Mouse (Mus musculus): ENCODE data around the gene Rwdd3.

Gene Rwdd3

DNA sequence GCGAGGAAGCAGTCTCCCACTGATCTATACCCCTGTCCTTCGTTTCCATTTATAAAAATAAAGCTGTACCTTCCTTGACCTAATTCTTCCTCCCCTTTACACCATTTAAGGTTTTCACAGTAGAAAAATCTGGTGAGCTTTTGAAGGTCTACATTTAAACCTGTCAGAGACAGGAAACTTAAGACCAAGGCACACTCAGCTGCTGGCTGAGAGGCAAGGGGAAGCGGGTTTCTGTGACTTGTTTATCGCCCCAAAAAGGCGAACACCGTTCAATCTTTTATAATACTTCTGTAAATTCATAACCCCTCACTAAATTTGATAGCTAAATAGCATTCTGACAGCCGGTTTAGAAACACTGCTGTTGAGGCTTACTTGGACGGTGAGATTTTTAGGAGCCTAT, 60.4 kb downstream of the Rwdd3 start:
- POLR2A ChIA-PET = no interaction called here
- CTCF ChIA-PET = no interaction called here

DNA sequence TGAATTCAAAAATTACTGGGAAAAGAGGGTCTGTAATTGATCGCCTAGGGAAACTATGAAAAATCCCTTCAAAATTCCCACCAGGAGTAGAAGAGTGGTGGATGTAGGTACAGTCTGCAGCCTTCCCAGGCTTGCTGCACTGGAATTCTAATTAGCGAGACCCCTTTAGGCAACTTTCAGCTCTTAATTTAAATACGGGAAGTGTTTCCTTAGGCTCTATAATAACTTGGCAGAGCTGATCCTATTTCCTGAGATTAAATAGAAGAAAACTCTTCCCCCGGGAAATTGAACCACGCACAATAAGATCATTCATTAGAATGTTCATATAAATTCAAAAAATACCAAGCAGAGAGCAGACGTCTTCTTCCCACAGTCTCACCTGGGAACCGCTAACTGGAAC, 61.1 kb downstream of the Rwdd3 start:
- ChIA-PET POLR2A (no interaction called here), CTCF (no interaction called here)

DNA sequence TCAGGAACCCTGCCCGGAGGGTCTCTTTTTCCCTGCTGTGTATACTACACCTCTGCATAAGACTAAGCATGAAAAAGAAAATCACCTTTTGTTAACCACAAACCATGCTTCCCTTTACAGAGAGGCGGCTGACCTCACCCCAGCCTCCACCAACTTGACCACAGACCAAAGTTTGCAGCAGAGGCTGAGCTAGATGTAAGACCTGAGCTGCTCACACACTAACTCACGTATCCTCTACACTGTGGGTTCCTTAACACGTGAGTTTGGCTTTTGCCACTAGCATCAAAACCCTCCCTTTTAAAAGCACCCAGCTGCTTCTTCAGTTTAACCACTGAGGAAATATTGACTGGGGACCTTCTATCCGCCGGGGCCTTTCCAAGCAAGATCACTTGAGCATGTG, 64.0 kb downstream of the Rwdd3 start:
- ChIA-PET POLR2A (no interaction called here), CTCF (no interaction called here)

DNA sequence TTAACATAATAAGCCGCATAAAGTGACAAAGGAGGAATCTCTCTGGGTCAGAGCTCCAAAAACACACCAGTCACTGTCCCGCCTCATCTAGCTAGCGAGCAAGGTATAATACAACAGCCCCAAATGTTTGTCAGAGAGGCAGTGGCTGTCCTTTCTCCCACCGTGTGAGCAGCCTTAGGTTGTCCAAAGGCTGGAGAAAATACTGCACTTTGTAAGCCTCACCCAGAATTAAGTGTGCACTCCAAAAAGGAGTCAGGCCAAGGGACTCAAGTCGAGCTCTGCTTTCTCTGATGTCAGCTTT, 66.1 kb downstream of the Rwdd3 start:
- POLR2A ChIA-PET = interaction anchor here in 2 of 4 experiments (0.5 to 0.6 kb wide), 2 partner anchors 122 to 129 kb away, joined by 4 to 5 read pairs; no protein-coding TSS in a partner anchor
- CTCF ChIA-PET = interaction anchor here (0.6 to 1.4 kb wide), 7 partner anchors 11 to 863 kb away, joined by 3 to 6 read pairs (median 3); partner anchors contain the start of gene Rwdd3 (in 1 of the 4)

Measured in embryonic stem cell, embryonic (primary cell).